Mouse (Mus musculus): Measurements from ENCODE around the gene Ptpn1. TPM values are rescaled to one million over a fixed set of nuclear protein-coding genes. Genes with fewer than 3 reads are reported as not detected.
A peak's percentile ranks its signal among the peaks of the same experiment; 100 is the strongest.

Ptpn1 gene
- polyA plus RNA-seq, 1 experiment, result 34.3 TPM

DNA sequence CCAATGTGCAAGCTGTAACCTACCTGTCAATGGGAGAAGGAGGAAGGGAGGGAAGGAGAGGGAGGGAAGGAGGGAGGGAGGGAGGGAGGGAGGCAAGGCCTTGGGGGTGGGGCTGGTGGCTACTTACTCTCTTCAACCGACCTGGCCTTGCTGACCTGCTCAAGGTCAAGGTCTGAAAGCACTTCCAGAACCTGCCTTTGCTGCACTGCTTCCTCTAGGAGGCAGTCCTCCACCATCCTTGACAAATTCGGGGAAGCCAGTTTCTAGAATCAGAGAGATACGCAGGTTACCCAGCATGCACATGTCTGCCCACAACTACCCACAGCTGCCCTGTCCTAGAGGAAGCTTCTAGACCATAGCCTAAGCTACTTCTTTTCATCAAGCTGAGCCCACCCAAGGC lies 53.1 kb downstream of the Ptpn1 start:
- no peak overlapping the region for H3K27ac ChIP-seq (ENCODE audit: control insufficient read depth, insufficient read depth, low read depth, low read length, poor library complexity)
- TF ChIP-seq POLR2A (IDR thresholded peaks at IDR 0.05; ENCODE audit: borderline replicate concordance, control insufficient read depth, low read depth, low read length) (no peak), CTCF (IDR thresholded peaks at IDR 0.05; ENCODE audit: control insufficient read depth, insufficient read depth, low read length) (no peak; the same call in 1 of the 2 replicates)
- no peak overlapping the region for H3K4me3 ChIP-seq (replicated peaks; ENCODE audit: control insufficient read depth, low read depth, low read length)
- H3K4me1 ChIP-seq (ENCODE audit: control insufficient read depth, insufficient read depth, low read length), result no peaks in the 10 kb centered on the region
- 24% methylated on average over 3 of the region's 3 CpGs for WGBS

DNA sequence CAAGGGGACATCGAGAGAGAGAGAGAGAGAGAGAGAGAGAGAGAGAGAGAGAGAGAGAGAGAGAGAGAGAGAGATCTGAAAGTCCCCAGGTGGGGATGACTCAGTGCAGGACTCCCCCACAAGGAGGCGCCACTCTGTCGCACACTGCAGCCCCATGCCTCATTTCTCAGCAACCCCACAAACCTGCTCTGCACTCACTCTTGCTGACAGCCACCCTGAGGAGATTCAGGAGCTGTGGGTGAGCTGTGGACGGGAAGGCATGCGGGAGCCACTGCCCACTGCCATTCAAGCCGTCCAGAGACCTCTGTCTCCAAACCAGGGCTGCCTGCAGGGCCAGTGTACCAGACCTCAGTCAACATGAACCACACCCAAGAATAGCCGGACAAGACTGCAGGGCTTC lies 54.9 kb downstream of the Ptpn1 start:
- Histone ChIP-seq H3K4me3 (replicated peaks; ENCODE audit: control insufficient read depth, low read depth, low read length) (no peak overlapping the region), H3K4me1 (ENCODE audit: control insufficient read depth, insufficient read depth, low read length) (no peaks in the 10 kb centered on the region), H3K27ac (ENCODE audit: control insufficient read depth, insufficient read depth, low read depth, low read length, poor library complexity) (no peak overlapping the region; the same call in 1 of the 2 replicates)
- WGBS, result 52% methylated on average over 7 of the region's 7 CpGs
- TF ChIP-seq CTCF (IDR thresholded peaks at IDR 0.05; ENCODE audit: control insufficient read depth, insufficient read depth, low read length) (peak; percentile 69), POLR2A (IDR thresholded peaks at IDR 0.05; ENCODE audit: borderline replicate concordance, control insufficient read depth, low read depth, low read length) (no peak)

DNA sequence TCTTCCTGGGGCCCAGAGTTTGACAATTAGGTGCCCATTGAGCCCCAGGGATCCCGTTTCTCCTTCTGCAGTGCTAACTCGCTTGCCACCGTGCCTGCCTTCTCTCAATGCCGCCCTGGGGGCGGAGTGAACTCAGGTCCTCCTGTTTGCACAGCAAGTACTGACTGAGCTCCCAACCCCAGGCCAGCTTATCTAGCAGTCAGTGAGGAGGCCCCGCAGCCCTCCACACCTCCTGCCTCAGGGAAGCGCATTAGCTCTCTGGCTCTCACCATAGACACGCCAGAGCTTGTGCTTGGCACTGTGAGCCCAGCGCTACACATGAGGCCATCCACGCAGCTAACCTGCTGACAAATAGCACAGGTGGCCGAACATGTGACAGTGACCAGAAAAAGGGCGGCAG lies 55.8 kb downstream of the Ptpn1 start:
- 71% methylated on average over 12 of the region's 12 CpGs for WGBS
- H3K4me3 ChIP-seq (replicated peaks; ENCODE audit: control insufficient read depth, low read depth, low read length), result no peak overlapping the region
- no peaks in the 10 kb centered on the region for H3K4me1 ChIP-seq (ENCODE audit: control insufficient read depth, insufficient read depth, low read length)
- H3K27ac ChIP-seq (ENCODE audit: control insufficient read depth, insufficient read depth, low read depth, low read length, poor library complexity), result no peak overlapping the region
- TF ChIP-seq CTCF (IDR thresholded peaks at IDR 0.05; ENCODE audit: control insufficient read depth, insufficient read depth, low read length) (no peak), POLR2A (IDR thresholded peaks at IDR 0.05; ENCODE audit: borderline replicate concordance, control insufficient read depth, low read depth, low read length) (no peak)

DNA sequence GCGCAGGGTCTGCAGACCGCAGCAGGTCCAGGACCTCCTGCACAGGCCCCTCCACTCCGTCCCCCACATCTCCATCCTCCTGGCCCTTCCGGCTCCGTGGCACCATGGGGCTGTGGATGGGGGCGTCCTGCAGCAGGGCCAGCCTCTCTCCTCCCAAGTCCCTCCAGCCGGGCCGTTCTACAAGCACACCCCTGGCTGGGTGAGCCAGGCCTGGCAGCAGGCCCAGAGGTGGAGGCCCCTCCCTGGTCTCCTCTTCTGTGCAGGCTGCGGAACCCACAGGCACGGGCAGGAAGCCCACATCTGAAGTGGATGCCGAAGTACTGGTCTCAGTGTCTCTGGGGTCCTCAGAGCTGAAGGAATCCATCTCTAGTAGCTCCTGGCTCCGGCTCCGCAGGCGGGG lies 57.5 kb downstream of the Ptpn1 start:
- Histone ChIP-seq H3K27ac (ENCODE audit: control insufficient read depth, insufficient read depth, low read depth, low read length, poor library complexity) (no peak overlapping the region), H3K4me3 (replicated peaks; ENCODE audit: control insufficient read depth, low read depth, low read length) (no peak overlapping the region), H3K4me1 (ENCODE audit: control insufficient read depth, insufficient read depth, low read length) (no peaks in the 10 kb centered on the region)
- no peak for TF ChIP-seq POLR2A (IDR thresholded peaks at IDR 0.05; ENCODE audit: borderline replicate concordance, control insufficient read depth, low read depth, low read length)
- no peak for TF ChIP-seq CTCF (IDR thresholded peaks at IDR 0.05; ENCODE audit: control insufficient read depth, insufficient read depth, low read length)
- WGBS, result 23% methylated on average over 14 of the region's 14 CpGs

DNA sequence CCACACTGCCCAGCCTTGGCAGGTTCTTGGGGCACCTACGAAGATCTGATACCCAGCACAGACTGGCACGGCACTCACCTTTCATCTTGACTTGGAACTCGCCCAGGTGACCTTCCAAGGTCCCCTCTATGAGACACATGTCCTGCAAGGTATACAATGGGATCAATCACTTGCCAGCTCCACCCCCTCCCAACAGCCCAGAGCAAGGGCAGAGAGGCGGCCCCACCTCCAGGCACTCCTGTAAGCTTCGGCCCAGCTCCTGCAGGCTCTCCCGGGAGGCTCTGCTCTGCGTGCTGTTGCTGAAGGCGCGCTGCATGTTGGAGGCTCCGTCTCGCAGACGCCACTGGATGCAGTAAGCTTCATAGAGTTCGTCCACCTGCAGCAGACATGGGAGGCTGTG lies 61.4 kb downstream of the Ptpn1 start:
- Histone ChIP-seq H3K4me3 (replicated peaks; ENCODE audit: control insufficient read depth, low read depth, low read length) (no peak overlapping the region), H3K4me1 (ENCODE audit: control insufficient read depth, insufficient read depth, low read length) (no peaks in the 10 kb centered on the region), H3K27ac (ENCODE audit: control insufficient read depth, insufficient read depth, low read depth, low read length, poor library complexity) (no peak overlapping the region)
- TF ChIP-seq POLR2A (IDR thresholded peaks at IDR 0.05; ENCODE audit: borderline replicate concordance, control insufficient read depth, low read depth, low read length), result peak; percentile 7; the same call in 1 of the 2 replicates
- no peak for TF ChIP-seq CTCF (IDR thresholded peaks at IDR 0.05; ENCODE audit: control insufficient read depth, insufficient read depth, low read length)
- 90% methylated on average over 13 of the region's 13 CpGs for WGBS

DNA sequence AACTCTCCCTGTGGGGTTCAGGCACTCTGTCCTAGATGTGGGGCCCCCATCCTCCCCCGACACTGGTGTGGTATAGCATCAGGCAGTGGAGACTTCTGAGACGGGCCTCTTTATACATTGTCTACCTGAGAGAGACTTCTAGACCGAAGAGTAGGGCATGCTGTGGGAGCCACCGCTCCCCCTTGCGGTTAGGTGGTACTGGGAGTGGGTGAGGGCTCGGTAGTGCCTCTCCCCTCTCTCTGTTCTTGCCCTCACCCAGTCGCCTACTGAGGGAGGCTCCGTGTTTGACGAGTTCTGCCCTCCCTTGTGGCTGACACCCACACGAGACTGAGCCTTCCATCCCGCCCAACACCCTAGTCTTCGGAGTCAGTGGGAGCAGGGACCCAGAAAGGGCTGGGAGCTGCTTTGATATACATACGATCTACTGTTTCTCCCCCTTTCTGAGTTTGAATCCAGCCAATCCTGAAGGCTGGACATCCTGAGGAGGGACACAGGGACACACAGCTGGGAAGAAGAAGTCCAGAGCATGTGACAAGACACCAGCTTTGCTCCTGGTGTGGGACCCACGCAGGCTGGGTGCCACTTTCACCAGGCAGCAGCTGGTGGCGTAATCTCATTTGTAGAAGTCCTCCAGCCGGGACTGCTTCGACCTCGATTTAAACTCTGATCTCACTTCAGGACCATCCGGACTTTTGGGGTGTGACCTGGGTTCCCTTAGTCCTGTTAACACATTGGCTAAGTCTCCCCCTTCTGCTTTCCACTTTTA lies 64.2 kb downstream of the Ptpn1 start:
- Histone ChIP-seq H3K4me1 (ENCODE audit: control insufficient read depth, insufficient read depth, low read length) (no peaks in the 10 kb centered on the region), H3K4me3 (replicated peaks; ENCODE audit: control insufficient read depth, low read depth, low read length) (no peak overlapping the region), H3K27ac (ENCODE audit: control insufficient read depth, insufficient read depth, low read depth, low read length, poor library complexity) (no peak overlapping the region)
- TF ChIP-seq POLR2A (IDR thresholded peaks at IDR 0.05; ENCODE audit: borderline replicate concordance, control insufficient read depth, low read depth, low read length) (no peak), CTCF (IDR thresholded peaks at IDR 0.05; ENCODE audit: control insufficient read depth, insufficient read depth, low read length) (no peak)
- WGBS, result 52% methylated on average over 19 of the region's 19 CpGs

DNA sequence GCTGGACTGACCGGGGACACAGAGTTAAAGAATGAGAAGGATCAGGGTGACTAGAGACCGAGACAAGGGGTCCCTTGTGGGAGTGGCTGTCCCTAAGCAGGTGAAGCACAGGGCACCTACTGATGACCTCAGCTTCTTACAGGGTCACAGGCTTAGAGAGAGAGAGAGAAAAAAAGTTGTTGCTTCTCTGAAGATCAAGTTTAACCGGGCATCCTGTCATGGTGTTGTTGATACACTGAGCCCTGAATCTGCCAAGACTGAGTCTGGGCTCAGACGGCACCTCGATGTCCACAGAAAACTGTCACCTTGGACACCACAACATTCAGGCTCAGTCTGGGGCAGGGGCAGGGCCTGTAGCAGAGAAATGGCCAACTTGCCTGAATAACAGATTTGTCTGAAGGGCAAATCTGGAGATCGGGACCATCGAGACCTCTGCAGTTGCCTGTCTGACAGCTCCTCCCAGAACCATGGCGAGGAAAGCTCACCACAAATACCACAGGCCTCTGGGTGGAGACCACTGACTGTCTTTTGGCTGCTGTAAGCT lies 64.9 kb downstream of the Ptpn1 start:
- no peaks in the 10 kb centered on the region for H3K4me1 ChIP-seq (ENCODE audit: control insufficient read depth, insufficient read depth, low read length)
- 31% methylated on average over 8 of the region's 8 CpGs for WGBS
- no peak for TF ChIP-seq POLR2A (IDR thresholded peaks at IDR 0.05; ENCODE audit: borderline replicate concordance, control insufficient read depth, low read depth, low read length)
- no peak overlapping the region for H3K4me3 ChIP-seq (replicated peaks; ENCODE audit: control insufficient read depth, low read depth, low read length)
- no peak overlapping the region for H3K27ac ChIP-seq (ENCODE audit: control insufficient read depth, insufficient read depth, low read depth, low read length, poor library complexity)

DNA sequence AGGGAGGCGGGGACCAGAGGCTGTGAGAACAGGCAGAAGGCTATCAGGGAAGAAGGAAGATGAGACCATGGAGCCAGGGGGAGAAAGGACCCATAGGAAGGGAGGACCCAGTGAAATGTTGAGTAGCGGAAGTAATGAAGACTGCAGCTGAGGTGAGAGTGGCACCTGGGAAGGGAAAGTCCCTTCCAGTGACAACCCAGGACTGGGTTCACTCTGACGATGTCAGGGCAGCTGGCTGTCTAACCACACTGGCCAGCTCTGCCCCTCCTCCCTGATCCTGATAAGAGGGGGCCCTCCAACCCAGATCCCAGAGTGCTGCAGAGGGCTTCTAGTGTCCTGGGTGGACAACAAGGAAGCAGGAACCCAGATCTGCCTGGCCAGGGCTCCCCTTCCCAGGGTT lies 65.7 kb downstream of the Ptpn1 start:
- TF ChIP-seq CTCF (IDR thresholded peaks at IDR 0.05; ENCODE audit: control insufficient read depth, insufficient read depth, low read length) (no peak), POLR2A (IDR thresholded peaks at IDR 0.05; ENCODE audit: borderline replicate concordance, control insufficient read depth, low read depth, low read length) (no peak)
- WGBS, result 35% methylated on average over 2 of the region's 3 CpGs
- Histone ChIP-seq H3K4me1 (ENCODE audit: control insufficient read depth, insufficient read depth, low read length) (no peaks in the 10 kb centered on the region), H3K4me3 (replicated peaks; ENCODE audit: control insufficient read depth, low read depth, low read length) (no peak overlapping the region), H3K27ac (ENCODE audit: control insufficient read depth, insufficient read depth, low read depth, low read length, poor library complexity) (no peak overlapping the region)

All from bone marrow, adult 2 months (tissue).